Mouse (Mus musculus) right cerebral cortex, postnatal 14 days (tissue): ENCODE data around the gene Aacs.
A peak's percentile ranks its signal among the peaks of the same experiment; 100 is the strongest.

ENCODE experiments used
- DNase-seq: peaks from one replicate; pipeline ENCODE4 v3.0.0; 2022

Gene Aacs

GRCm38 (mm10) chr5:125497821-125498600, 22.4 kb downstream of the Aacs start:
- peak; percentile 80 for DNase-seq

- DNase-seq: no peak
These were observed 25.9 kb downstream of the Aacs start for GRCm38 (mm10) chr5:125501505-125501904.

- DNase-seq: no peak
These were observed 26.6 kb downstream of the Aacs start for GRCm38 (mm10) chr5:125502186-125502585.

GRCm38 (mm10) chr5:125503628-125504027, 28.0 kb downstream of the Aacs start:
- DNase-seq: no peak

- DNase-seq: no peak
These were observed 29.1 kb downstream of the Aacs start for GRCm38 (mm10) chr5:125504692-125505091.

- DNase-seq: no peak
These were observed 30.4 kb downstream of the Aacs start for GRCm38 (mm10) chr5:125505968-125506367.

GRCm38 (mm10) chr5:125507582-125507981, 32.0 kb downstream of the Aacs start:
- no peak for DNase-seq

- no peak for DNase-seq
These were observed 32.4 kb downstream of the Aacs start for GRCm38 (mm10) chr5:125508006-125508405.

GRCm38 (mm10) chr5:125509541-125509940, 33.9 kb downstream of the Aacs start:
- DNase-seq: peak; percentile 38

GRCm38 (mm10) chr5:125515006-125515405, 39.4 kb downstream of the Aacs start:
- DNase-seq: no peak

GRCm38 (mm10) chr5:125518640-125519039, 43.0 kb downstream of the Aacs start:
- peak; percentile 63 for DNase-seq

GRCm38 (mm10) chr5:125520930-125521590, 45.4 kb downstream of the Aacs start:
- no peak for DNase-seq

- no peak for DNase-seq
These were observed 47.7 kb downstream of the Aacs start for GRCm38 (mm10) chr5:125523361-125523760.

- DNase-seq: no peak
These were observed 49.9 kb downstream of the Aacs start for GRCm38 (mm10) chr5:125525516-125525915.

- no peak for DNase-seq
These were observed 50.9 kb downstream of the Aacs start for GRCm38 (mm10) chr5:125526464-125526863.

GRCm38 (mm10) chr5:125529109-125529508, 53.5 kb downstream of the Aacs start:
- peak; percentile 90 for DNase-seq

- DNase-seq: no peak
These were observed 56.0 kb downstream of the Aacs start, which contains the start of gene Tmem132b for GRCm38 (mm10) chr5:125531634-125532033. TSS of gene Tmem132b (plus strand) at chr5:125531774.

GRCm38 (mm10) chr5:125532191-125532544, 56.6 kb downstream of the Aacs start:
- DNase-seq: peak; percentile 69

GRCm38 (mm10) chr5:125532545-125533224, 57.1 kb downstream of the Aacs start:
- DNase-seq: peak; percentile 45

- peak; percentile 62 for DNase-seq
These were observed 57.7 kb downstream of the Aacs start for GRCm38 (mm10) chr5:125533225-125533900.

GRCm38 (mm10) chr5:125534168-125534610, 58.6 kb downstream of the Aacs start:
- DNase-seq: no peak

- DNase-seq: peak; percentile 62
These were observed 59.2 kb downstream of the Aacs start for GRCm38 (mm10) chr5:125534611-125535324.
